Mouse (Mus musculus): ENCODE measurements at regions not wholly inside any gene's neighbourhood (a gene's known extent, or its start where the extent isn't known, plus 50 kb on each side); places are given as distances from the start of the nearest gene placed in this dataset.

- TF ChIP-seq CTCF (conservative IDR thresholded peaks at IDR 0.05; ENCODE audit: low read length): no peak
- TF ChIP-seq NANOG (IDR thresholded peaks at IDR 0.05; ENCODE audit: borderline replicate concordance, low read length): no peak
These were observed 176.9 kb upstream of the Kcnd3 start for GRCm38 (mm10) chr3:105275241-105275640.
